Mouse (Mus musculus): ENCODE measurements at regions not wholly inside any gene's neighbourhood (a gene's known extent, or its start where the extent isn't known, plus 50 kb on each side); places are given as distances from the start of the nearest gene placed in this dataset.

DNA sequence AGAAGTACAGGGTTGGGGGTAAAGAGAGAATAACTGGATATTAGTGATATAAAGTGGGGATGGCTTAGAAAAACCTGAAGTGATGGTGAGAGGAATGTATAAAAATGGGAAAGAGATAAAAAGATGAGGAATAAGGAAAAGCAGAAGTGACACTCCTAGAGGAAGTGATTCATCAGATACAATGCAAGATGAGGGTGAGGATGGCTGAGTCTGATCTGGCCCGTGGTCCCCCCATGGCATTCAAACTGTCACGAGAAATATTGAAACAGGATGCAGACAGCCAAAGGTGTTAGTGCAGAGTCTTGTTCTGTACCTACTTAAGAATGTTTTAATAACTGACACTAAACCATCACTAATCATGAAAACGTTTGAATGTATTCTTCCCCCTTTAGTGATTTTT, 56.2 kb upstream of the Kitl start:
- DNase-seq (ENCODE audit: low spot score) = no peak

GRCm38 (mm10) chr10:99952486-99952885, 62.9 kb upstream of the Kitl start:
- no peak for DNase-seq (ENCODE audit: low spot score)

DNA sequence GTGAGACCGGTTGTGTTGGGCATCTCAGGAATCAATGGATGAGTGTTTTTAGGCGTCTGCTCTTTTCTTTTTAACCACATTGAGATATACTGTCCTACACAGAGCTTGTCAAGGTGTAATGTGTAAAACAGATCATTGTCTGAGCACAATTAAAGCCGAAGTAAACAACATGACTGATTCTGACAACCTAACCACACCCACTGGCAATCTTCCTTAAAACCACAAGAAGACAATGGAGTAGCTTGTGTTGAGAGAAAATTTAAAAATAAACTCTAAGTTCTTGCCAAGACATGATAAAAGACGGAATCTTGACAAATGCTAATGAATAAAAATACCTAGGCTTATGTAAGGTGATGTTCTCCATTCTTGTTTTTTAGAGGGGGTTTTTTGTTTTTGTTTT, 63.7 kb upstream of the Kitl start:
- DNase-seq (ENCODE audit: low spot score) = no peak

- no peak for DNase-seq (ENCODE audit: low spot score)
These were observed 64.1 kb upstream of the Kitl start for GRCm38 (mm10) chr10:99951316-99951715.

DNA sequence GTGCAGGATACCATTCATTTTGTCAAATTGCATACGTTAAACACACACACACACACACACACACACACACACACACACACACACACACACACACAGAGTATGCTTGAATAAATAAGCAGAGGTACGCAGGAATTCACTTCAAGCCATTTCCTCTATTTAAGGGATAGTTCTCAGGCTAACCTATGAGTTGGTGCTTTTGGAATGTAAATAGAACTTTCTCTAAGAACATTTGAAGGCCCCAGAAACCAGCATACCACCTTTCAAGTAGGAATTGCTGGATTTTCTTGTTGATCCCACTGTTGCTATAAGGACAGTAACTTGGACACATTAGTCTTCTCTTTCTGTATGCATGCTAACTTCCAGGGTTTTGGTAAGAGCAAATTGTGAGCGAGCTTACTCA, 66.7 kb upstream of the Kitl start:
- no peak for DNase-seq (ENCODE audit: low spot score)

DNA sequence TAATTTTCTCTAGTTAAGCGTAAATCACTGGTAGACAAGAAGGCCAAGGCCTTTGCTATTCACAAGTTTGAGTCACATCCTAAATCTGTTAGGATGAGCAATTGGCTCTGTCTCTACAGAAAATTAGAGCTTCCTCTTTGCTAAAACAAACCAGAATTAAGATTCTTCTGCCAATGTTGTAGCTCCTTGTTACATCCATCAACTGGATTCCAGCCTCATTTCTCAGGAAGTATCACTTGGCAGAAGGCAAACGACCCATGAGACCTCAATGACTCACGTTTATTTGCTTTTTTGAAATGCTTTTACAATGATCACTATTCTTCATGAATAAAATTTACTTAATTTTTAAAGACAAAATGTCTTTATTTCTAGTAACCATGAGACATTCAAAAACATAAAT, 70.0 kb upstream of the Kitl start:
- peak; percentile 6 for DNase-seq (ENCODE audit: low spot score)

DNA sequence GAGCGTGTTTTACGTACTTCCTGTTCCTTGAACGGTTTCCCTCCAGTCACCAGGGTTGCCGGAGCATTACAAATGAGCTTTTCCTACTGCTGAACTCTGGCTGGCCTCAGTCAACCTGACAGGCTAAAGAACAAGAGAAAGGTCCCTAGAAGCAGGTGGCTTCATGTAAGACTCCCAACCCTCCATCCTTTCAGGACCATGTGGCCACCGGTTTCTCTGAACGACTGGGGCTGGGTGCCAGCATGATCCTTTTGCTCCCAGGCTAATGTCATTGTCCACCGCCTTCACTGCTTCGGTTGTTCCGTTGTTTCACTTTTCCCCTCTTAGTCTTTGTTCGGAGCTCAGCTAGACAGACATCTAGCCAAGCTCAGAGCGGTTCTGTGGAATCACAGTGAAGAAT, 73.8 kb upstream of the Kitl start:
- DNase-seq (ENCODE audit: low spot score) = no peak

DNA sequence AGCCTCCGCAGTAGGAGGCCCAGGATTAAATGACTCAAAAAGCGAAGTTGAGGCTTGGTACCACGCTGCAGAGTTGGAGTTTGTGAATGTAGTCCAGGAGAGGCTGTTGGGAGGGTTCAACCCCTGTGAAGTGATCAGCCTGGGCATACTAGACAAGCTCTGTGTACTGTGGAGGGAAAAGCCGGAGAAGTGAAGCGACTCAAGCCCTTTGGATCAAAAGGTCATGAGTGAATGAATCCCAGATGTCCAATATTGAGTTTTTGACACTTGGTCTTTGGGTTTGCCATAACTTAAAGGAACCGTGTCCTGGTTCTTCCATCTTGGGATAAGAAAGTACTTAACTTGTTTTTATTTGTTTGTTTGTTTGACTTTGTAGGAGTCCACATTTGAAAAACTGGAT, 76.5 kb upstream of the Kitl start:
- no peak for DNase-seq (ENCODE audit: low spot score)

GRCm38 (mm10) chr10:99937921-99938618, 77.4 kb upstream of the Kitl start:
- DNase-seq (ENCODE audit: low spot score) = no peak

DNA sequence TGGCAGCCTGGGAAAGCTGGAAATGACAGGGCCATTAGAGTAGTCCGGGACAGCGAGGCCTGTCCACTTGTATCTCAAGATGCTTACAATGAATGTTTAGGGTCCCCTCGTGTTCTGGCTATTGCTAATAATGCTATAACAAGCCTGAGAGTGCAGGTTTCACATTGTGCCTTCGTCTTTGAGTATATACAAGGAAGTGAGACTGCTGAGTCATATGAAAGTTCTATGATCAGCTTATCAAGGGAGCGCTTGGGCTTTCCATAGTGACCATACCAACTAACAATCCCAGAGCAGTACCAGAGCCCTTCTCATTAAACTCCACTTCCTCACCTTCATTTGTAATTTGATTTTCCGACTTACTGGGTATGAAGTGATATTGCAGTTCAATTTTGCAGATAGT, 86.2 kb upstream of the Kitl start:
- no peak for DNase-seq (ENCODE audit: low spot score)

DNA sequence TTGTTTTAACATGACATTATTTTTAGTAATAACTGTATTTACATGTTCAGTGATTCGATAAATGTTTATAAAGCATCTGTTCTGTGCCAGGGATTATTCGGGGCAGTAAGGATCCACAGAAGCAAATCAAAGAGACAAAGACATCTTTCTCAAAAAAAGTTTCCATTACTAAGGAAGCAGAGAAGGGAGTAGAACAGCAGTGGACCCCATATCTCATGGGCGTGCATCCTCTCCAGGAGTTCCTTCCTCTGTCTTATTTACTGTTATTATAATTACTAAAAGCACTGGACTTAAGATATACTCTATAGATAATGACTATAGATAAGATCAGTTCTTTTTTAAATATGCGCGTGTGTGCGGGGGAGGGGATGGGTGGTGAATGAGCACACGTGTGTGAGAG, 87.5 kb upstream of the Kitl start:
- no peak for DNase-seq (ENCODE audit: low spot score)

GRCm38 (mm10) chr10:99926327-99926954, 89.0 kb upstream of the Kitl start:
- no peak for DNase-seq (ENCODE audit: low spot score)

DNA sequence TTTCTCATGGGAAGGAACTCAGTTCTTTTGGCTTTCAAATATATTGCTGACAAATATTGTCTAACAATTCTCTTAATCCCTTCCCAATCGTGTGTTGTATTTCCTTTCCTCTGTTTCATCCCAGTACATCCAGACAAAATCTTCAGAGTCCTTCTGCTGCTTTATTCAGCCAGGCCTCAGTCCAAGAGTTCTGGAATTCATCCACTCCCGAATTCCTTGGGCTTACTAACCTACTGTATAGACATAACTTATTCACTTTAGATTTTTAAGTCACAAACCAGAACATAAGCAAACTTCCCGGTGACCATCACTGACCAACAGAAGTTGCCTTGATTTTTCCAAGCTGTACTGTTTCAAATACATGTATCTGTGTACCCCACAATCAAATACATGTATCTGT, 90.9 kb upstream of the Kitl start:
- DNase-seq (ENCODE audit: low spot score) = no peak

DNA sequence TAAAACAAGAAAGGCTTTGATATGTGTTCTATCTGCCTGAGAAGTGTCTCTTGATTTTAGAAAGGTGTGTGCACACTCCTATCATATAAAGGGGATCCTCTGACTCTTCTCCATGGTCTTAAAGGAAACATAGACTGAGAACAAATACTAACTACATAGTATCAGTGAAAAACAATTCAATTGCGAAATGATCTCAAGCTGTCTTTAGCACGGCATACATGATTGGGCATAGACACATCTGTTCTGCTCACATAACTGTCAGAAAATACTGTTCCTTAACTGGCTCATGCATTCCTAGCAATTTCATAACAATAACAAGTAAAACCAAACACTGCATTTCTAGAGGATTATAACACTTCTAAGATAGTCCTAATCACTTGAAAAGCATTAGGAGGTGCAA, 95.5 kb upstream of the Kitl start:
- no peak for DNase-seq (ENCODE audit: low spot score)

GRCm38 (mm10) chr10:99918567-99919320, 96.7 kb upstream of the Kitl start:
- DNase-seq (ENCODE audit: low spot score) = no peak

DNA sequence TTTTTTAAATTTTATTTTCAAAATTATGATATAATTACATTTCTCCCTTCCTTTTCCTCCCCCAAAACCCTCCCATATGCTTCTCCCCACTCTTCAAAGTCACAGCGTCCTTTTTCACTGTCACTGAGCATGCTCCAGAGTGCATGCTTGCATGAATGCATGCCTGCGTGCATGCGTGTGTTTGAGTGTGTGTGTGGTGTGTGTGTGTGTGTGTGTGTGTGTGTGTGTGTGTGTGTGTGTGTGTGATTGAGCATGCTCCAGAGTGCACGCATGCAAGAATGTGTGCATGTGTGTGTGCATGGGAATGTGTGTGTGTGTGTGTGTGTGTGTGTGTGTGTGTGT, 101.6 kb upstream of the Kitl start:
- no peak for DNase-seq (ENCODE audit: low spot score)

GRCm38 (mm10) chr10:99913001-99913845, 102.2 kb upstream of the Kitl start:
- no peak for DNase-seq (ENCODE audit: low spot score)

DNA sequence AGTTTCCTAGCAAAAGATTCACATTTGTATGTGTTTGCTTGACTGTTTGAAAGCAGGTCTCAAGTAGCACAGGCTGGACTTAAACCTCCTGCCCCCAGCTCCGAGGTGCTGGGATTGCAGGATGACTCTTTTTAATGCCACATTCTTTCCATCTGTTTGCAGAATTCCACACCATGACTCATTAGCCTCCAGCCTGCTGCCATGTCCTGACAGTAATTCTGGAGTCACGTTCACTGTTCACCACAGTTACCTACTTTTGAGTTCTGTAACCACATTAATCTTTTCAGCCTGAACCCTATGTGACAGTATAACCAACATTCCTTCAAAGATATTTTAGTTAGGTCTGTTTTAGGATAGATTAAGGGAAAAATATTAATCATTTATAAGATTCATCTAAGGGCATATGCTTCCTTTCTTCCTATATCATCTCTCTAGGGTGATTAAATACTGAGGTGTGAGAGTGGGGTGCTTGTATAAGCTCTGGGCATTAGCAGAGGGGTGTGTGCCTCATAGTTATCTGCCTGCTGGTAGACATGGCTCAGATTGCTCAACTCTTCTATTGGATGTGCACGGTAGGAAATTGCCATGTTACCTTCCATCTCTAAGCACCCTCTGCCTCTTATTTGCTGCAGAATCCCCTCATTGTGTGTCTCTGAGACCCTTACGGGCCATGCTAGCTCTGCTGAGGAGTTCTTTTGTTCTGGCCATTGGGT, 105.3 kb upstream of the Kitl start:
- no peak for DNase-seq (ENCODE audit: low spot score)

DNA sequence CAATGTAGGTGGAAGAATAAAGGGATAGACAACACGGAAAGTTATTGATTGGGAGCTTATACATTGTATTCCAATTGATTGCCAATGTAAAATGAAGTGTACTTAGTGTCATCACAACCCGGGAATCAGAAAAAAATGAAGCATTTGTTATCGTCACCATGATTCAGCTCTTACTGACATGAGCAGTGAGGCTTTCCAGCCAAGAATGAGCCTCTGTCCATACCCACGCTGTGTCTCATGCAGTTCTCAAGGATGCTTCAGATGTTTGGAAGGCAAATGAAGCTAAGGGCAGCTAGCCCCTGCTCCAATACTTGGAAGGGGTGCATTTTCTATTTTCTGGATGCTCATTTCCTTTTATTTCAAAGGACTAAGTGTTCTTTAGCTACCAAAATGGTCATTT, 107.4 kb upstream of the Kitl start:
- DNase-seq (ENCODE audit: low spot score) = no peak

GRCm38 (mm10) chr10:99906778-99907435, 108.5 kb upstream of the Kitl start:
- DNase-seq (ENCODE audit: low spot score) = no peak
